Mouse (Mus musculus) A20 (cell line): ENCODE measurements at regions not wholly inside any gene's neighbourhood (a gene's known extent, or its start where the extent isn't known, plus 50 kb on each side); places are given as distances from the start of the nearest gene placed in this dataset.

ENCODE experiments used
- DNase-seq: peaks from one replicate; pipeline ENCODE4 v3.0.0-alpha.2; 2011; ENCODE audit warnings: low read depth, low spot score

GRCm38 (mm10) chr10:53435181-53435874 lies 55.6 kb upstream of the Cep85l start:
- no peak for DNase-seq

GRCm38 (mm10) chr10:53434376-53435171 lies 54.8 kb upstream of the Cep85l start:
- no peak for DNase-seq

- DNase-seq = no peak
Measured at GRCm38 (mm10) chr10:53432794-53433193, 53.0 kb upstream of the Cep85l start.

GRCm38 (mm10) chr10:53429539-53430344 lies 50.0 kb upstream of the Cep85l start:
- no peak for DNase-seq
